Mouse (Mus musculus): ENCODE measurements around the gene Pgpep1l. TPM values are rescaled to one million over a fixed set of nuclear protein-coding genes. Genes with fewer than 3 reads are reported as not detected.
"Not testable (repeated sequence)": the region's sequence is repeated elsewhere in the genome, so short reads cannot be mapped to it uniquely, and the experiment has no call there.

Gene Pgpep1l
- polyA plus RNA-seq, 1 experiment = not detected

- Histone ChIP-seq H3K4me3 (replicated peaks; ENCODE audit: control insufficient read depth, low read depth, low read length) (peak overlapping the region; percentile 33), H3K27ac (ENCODE audit: control insufficient read depth, insufficient read depth, low read depth, low read length, poor library complexity) (no peak overlapping the region), H3K4me1 (ENCODE audit: control insufficient read depth, insufficient read depth, low read length) (no peaks in the 10 kb centered on the region)
- 13% methylated on average over 18 of the region's 18 CpGs for WGBS
- TF ChIP-seq CTCF (IDR thresholded peaks at IDR 0.05; ENCODE audit: control insufficient read depth, insufficient read depth, low read length) = peak; percentile 93
- TF ChIP-seq POLR2A (IDR thresholded peaks at IDR 0.05; ENCODE audit: borderline replicate concordance, control insufficient read depth, low read depth, low read length) = no peak
These were observed 38.8 kb upstream of the Pgpep1l start for GRCm38 (mm10) chr7:68302586-68303433.

- no peak overlapping the region for H3K27ac ChIP-seq (ENCODE audit: control insufficient read depth, insufficient read depth, low read depth, low read length, poor library complexity)
- WGBS = 80% methylated on average over 7 of the region's 7 CpGs
- H3K4me1 ChIP-seq (ENCODE audit: control insufficient read depth, insufficient read depth, low read length) = no peaks in the 10 kb centered on the region
- TF ChIP-seq POLR2A (IDR thresholded peaks at IDR 0.05; ENCODE audit: borderline replicate concordance, control insufficient read depth, low read depth, low read length) (no peak), CTCF (IDR thresholded peaks at IDR 0.05; ENCODE audit: control insufficient read depth, insufficient read depth, low read length) (no peak)
- H3K4me3 ChIP-seq (replicated peaks; ENCODE audit: control insufficient read depth, low read depth, low read length) = no peak overlapping the region
These were observed 37.1 kb upstream of the Pgpep1l start for GRCm38 (mm10) chr7:68301160-68301559.

GRCm38 (mm10) chr7:68298381-68299076 is 34.5 kb upstream of the Pgpep1l start:
- TF ChIP-seq POLR2A (IDR thresholded peaks at IDR 0.05; ENCODE audit: borderline replicate concordance, control insufficient read depth, low read depth, low read length) (no peak), CTCF (IDR thresholded peaks at IDR 0.05; ENCODE audit: control insufficient read depth, insufficient read depth, low read length) (no peak)
- Histone ChIP-seq H3K27ac (ENCODE audit: control insufficient read depth, insufficient read depth, low read depth, low read length, poor library complexity) (no peak overlapping the region), H3K4me3 (replicated peaks; ENCODE audit: control insufficient read depth, low read depth, low read length) (no peak overlapping the region), H3K4me1 (ENCODE audit: control insufficient read depth, insufficient read depth, low read length) (no peaks in the 10 kb centered on the region)
- WGBS = 51% methylated on average over 13 of the region's 13 CpGs

GRCm38 (mm10) chr7:68296487-68296886 is 32.5 kb upstream of the Pgpep1l start:
- Histone ChIP-seq H3K4me1 (ENCODE audit: control insufficient read depth, insufficient read depth, low read length) (no peaks in the 10 kb centered on the region), H3K27ac (ENCODE audit: control insufficient read depth, insufficient read depth, low read depth, low read length, poor library complexity) (no peak overlapping the region), H3K4me3 (replicated peaks; ENCODE audit: control insufficient read depth, low read depth, low read length) (no peak overlapping the region)
- WGBS = 33% methylated on average over 5 of the region's 5 CpGs
- TF ChIP-seq CTCF (IDR thresholded peaks at IDR 0.05; ENCODE audit: control insufficient read depth, insufficient read depth, low read length) (no peak), POLR2A (IDR thresholded peaks at IDR 0.05; ENCODE audit: borderline replicate concordance, control insufficient read depth, low read depth, low read length) (no peak)

GRCm38 (mm10) chr7:68293997-68294789 is 30.2 kb upstream of the Pgpep1l start:
- Histone ChIP-seq H3K27ac (ENCODE audit: control insufficient read depth, insufficient read depth, low read depth, low read length, poor library complexity) (no peak overlapping the region), H3K4me1 (ENCODE audit: control insufficient read depth, insufficient read depth, low read length) (peaks cover 1% of the 10 kb centered on the region; the same call in 1 of the 2 replicates), H3K4me3 (replicated peaks; ENCODE audit: control insufficient read depth, low read depth, low read length) (no peak overlapping the region)
- TF ChIP-seq CTCF (IDR thresholded peaks at IDR 0.05; ENCODE audit: control insufficient read depth, insufficient read depth, low read length) = no peak
- TF ChIP-seq POLR2A (IDR thresholded peaks at IDR 0.05; ENCODE audit: borderline replicate concordance, control insufficient read depth, low read depth, low read length) = no peak
- WGBS = 53% methylated on average over 16 of the region's 16 CpGs

GRCm38 (mm10) chr7:68291603-68292002 is 27.6 kb upstream of the Pgpep1l start:
- H3K27ac ChIP-seq (ENCODE audit: control insufficient read depth, insufficient read depth, low read depth, low read length, poor library complexity) = no peak overlapping the region
- TF ChIP-seq CTCF (IDR thresholded peaks at IDR 0.05; ENCODE audit: control insufficient read depth, insufficient read depth, low read length) (no peak), POLR2A (IDR thresholded peaks at IDR 0.05; ENCODE audit: borderline replicate concordance, control insufficient read depth, low read depth, low read length) (no peak)
- H3K4me3 ChIP-seq (replicated peaks; ENCODE audit: control insufficient read depth, low read depth, low read length) = no peak overlapping the region
- peaks cover 3% of the 10 kb centered on the region for H3K4me1 ChIP-seq (ENCODE audit: control insufficient read depth, insufficient read depth, low read length)
- WGBS = 69% methylated on average over 1 of the region's 1 CpGs

GRCm38 (mm10) chr7:68289081-68289480 is 25.0 kb upstream of the Pgpep1l start:
- Histone ChIP-seq H3K27ac (ENCODE audit: control insufficient read depth, insufficient read depth, low read depth, low read length, poor library complexity) (no peak overlapping the region), H3K4me1 (ENCODE audit: control insufficient read depth, insufficient read depth, low read length) (peaks cover 3% of the 10 kb centered on the region)
- TF ChIP-seq CTCF (IDR thresholded peaks at IDR 0.05; ENCODE audit: control insufficient read depth, insufficient read depth, low read length) = no peak
- TF ChIP-seq POLR2A (IDR thresholded peaks at IDR 0.05; ENCODE audit: borderline replicate concordance, control insufficient read depth, low read depth, low read length) = no peak

GRCm38 (mm10) chr7:68288000-68288399 is 24.0 kb upstream of the Pgpep1l start:
- H3K27ac ChIP-seq (ENCODE audit: control insufficient read depth, insufficient read depth, low read depth, low read length, poor library complexity); H3K4me3 ChIP-seq (replicated peaks; ENCODE audit: control insufficient read depth, low read depth, low read length); H3K4me1 ChIP-seq (ENCODE audit: control insufficient read depth, insufficient read depth, low read length): not testable (repeated sequence)
- 60% methylated on average over 4 of the region's 4 CpGs for WGBS

More at GRCm38 (mm10) chr7:68289081-68289480, 25.0 kb upstream of the Pgpep1l start:
- no peak overlapping the region for H3K4me3 ChIP-seq (replicated peaks; ENCODE audit: control insufficient read depth, low read depth, low read length)
- WGBS = 77% methylated on average over 8 of the region's 8 CpGs

Measured in bone marrow, adult 2 months (tissue).